Mouse (Mus musculus) CD4-positive helper T cell, adult 2 months (primary cell): ENCODE results near the gene Prss43.
"Not testable (repeated sequence)": the region's sequence is repeated elsewhere in the genome, so short reads cannot be mapped to it uniquely, and the experiment has no call there.

Source experiments
- DNase-seq: peaks from one replicate; pipeline ENCODE4 v3.0.0-alpha.2; 2012; ENCODE audit warnings: low read depth, missing footprints, low spot score

Gene Prss43

DNA sequence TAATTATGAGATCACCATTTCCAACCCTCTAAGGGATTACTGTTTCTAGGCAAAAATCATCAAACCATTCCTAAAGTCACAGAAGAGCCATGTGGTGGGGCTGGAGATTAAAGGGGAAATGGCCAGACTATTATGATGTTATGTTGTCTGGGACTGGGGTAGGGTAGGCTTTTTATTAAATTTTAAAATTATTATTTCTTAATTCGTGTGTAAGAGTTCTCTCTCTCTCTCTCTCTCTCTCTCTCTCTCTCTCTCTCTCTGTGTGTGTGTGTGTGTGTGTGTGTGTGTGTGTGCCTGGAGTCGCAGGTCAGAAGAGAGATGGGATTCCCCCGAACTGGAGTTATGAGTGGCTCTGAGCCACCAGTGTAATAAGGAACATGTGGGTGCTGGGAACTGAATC is at the start of gene Prss43:
Prss43 (plus strand) TSS at position 301 of the 400 bp plus-strand sequence.
- DNase-seq, result no peak

DNA sequence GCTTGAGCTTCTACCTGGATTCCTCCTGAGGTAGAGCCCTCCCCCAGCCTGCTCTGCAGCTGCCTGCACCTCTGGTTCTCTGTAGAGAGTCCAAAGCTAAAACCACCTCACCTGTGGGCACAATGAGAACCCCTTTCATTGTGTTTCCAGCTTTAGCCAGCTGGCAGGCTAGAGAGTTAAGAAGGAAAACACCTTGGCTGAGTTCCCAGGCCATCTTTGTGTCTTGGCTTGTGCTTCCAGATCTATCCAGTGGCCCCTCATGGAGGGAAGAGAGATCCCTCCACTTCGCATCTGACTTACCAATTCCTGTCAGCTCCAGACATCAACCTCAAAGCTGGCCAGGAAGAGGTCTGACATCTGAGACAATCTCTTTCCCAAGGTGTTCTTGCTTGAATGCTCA is 48.4 kb upstream of the Prss43 start:
- no peak for DNase-seq

DNA sequence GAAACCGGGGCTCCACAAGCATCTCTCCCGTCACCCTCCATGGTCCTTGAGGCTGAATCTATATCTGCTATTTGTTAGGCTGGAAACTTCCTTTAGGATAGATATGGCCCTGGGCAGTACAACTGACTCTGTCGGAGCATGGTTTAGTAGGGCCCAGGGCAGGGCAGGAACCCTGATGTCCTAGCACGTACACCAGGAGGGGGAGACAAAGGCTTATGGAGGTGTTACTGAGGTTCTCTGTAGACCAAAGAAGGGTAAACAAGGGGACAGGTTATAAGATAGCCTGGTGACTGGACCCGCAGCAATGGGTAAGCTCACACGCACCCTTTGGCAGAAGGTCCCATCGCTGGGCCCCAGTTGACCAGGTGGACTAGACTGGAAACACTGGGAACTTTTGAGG is 47.9 kb upstream of the Prss43 start:
- no peak for DNase-seq

DNA sequence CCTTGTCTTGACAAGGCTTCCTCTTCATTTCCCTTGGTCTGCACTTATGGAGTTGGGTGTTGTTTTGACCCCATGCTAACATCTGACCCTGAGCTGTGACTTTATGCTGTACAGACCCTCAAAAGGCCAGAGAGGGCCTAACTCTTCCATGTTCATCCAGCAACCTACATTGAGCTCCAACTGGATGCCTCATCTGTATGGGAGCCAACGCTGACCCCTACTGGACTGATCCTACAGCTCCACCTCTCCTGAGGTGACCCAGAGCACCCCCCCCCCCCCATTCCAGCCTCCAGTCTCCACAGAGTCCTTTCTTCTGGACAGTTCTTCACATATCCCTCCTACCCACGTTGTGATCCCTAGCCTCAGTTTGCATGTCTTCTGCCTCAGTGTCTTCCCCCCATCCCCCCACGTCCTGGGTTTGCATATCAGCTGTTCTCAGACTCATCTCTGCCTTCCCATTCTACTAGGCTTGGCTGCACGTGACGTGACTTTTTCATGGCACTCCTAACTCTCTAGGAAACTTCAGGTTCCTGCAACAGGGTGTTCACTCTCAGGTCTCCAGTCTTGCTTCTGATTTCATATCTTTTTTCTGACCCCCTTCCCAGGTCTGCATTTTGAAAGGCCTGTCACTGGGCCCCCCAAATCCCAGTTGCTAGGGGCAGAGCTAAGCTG is 47.1 kb upstream of the Prss43 start:
- no peak for DNase-seq

DNA sequence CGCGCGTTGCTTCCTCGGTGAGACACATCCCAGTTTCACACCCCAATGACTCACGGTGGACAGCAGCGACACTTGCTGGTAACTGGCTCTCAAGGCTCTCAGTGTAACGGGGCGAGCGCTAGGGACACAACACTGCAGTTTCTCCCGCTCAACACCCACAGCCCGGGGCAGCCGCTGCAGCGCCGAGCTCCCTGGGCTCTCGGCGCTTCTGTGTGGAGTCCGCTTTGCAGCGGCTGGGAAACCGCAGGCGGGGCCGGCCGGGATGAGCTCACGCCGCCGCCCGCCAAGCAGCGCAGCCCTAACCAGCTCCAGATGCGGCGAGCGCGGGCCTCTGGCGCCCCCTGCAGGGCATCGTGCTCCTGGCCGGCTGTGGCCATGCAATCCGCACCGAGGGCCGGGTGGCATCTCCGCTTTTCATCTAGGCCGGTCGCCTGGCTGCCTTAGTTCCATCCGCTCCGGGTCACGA is 45.2 kb upstream of the Prss43 start:
- DNase-seq, result peak; percentile 86

DNA sequence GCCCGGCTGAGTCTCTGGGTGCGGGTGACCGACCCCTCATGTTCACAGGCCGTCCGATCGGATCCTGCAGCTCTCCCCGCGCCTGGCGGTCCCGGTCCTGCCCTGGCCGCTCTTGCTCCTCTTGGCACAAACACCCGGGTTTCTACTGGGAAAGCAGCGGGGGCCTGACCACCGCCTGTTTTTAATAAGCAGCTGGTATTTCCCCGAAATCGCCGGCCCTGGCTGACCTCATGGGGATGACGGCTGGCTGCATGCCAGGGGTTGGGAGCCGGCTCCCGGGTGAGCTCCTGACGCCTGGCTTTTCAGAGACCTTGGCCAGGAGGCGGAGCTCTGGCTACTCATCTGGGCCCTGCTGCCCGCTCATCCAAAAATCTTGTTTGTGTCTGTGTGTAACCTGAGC is 44.8 kb upstream of the Prss43 start:
- DNase-seq, result no peak

DNA sequence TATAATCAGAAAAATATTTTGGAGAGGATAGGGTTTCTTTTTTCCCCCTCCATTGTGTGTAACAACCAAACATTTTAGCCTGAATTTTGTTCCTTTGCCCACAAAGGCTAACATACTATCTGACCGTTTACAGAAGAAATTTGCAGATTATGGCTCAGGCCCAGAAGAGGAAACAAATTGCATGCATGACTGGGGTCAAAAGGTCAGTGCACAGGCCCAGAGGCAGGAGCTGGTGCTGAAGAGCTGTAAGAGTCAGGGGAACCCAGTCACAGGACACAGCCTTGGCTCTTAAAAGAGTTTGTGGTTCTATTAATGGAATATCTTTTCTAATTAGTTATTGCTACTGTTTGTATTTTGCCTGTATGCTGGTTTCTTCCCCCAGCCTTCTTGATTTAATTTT is 42.9 kb upstream of the Prss43 start:
- DNase-seq, result no peak

DNA sequence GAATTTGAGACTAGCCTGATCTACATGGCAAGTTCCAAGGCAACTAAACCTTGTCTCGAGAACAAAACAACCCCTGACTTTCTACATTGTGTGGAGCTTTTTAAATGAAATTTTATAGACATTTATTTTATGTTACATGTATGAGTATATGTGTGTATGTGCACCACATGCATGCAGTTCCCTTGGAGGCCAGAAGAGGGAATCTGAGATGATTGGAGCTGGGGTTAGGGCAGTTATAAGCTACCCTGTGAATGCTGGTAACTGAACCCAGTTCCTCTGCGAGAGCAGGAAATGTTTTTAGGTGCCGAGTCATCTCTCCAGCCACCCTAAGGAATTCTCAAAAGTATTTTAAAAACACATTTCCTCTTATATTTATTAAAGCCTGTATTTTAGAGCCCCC is 38.3 kb upstream of the Prss43 start:
- no peak for DNase-seq

DNA sequence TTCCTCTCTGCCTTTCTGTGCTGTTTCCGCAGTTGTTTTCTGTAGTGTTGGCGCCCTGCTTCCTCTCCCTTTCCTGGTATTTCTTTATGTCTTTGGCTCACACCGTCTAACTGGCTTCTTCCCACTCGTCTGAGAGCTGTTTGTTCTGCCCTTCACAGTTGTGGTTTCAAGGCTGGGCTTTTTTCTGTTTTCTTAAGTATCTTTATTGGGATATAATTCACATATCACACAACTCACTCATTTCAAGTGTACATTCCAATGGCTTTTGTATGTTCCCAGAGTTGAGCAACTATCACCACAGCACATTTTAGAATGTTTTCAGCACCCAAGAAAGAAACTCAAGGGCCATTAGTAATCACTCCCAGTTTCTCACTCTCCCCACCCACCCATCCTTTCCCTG is 36.0 kb upstream of the Prss43 start:
- no peak for DNase-seq

DNA sequence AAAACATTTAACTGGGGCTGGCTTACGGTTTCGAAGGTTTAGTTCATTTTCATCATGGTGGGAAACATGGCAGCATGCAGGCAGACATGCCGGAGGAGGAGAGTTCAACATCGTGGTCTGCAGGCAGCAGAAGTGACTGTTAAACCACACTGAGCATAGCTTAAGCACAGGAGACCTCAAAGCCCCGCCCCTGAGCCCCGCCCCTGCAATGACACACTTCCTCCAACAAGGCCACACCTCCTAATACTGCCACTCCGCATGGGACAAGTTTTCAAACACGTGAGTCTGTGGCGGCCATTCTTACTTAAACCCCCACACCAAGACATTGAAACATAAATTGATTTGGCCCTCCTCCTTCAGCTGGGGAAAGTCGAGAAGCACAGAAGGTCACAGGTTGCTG is 29.5 kb upstream of the Prss43 start:
- no peak for DNase-seq

DNA sequence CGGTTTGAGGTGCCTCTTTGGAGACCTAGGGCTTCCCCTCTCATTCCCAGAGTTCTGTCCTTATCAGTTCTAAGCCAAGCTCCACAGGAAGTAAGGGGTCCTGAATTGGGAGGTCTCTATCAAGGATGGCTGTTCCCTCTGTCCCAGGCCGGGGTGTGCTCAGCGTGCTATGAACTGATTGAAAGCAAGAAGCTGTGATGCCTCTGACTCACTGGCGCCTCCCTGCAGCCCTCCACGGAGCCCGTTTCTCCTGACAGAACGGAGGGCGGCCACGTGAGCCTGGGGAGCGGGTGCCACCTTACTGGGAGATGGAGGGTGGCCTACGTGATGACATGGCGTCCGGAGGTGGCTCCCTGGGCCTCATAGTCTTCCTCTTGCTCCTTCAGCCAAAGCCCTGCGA is 28.6 kb upstream of the Prss43 start, which contains the start of gene Prss42:
Prss42 (plus strand) TSS at position 301 of the 400 bp plus-strand sequence.
- DNase-seq, result no peak

DNA sequence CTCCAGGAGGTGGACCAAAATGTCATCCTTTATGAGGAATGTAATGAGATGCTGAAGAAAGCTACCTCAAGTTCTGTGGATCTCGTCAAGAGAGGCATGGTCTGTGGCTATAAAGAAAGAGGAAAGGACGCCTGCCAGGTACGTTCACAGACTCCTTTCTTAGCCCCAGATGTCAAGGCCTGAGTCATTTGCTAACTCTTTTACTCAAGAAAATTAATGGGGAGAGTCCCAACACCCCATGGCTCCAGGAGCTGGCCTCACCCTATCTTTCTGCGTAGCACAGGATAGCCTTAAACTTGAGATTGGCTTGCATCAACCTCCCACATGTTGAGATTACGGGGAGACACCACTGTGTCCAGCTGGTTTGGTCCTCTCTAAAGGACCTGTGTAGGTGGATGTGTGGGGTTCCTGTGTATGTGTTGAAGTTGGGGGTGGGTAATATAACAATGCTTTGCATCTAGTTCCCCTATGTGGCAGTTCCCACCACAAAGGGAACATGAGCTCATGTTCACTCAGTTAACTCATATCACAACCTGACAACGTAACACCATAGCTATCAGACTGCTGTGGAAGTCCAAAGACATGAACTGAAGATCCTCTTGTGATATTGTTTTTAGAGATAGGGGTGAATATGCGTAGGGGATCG is 25.5 kb upstream of the Prss43 start:
- DNase-seq, result no peak

DNA sequence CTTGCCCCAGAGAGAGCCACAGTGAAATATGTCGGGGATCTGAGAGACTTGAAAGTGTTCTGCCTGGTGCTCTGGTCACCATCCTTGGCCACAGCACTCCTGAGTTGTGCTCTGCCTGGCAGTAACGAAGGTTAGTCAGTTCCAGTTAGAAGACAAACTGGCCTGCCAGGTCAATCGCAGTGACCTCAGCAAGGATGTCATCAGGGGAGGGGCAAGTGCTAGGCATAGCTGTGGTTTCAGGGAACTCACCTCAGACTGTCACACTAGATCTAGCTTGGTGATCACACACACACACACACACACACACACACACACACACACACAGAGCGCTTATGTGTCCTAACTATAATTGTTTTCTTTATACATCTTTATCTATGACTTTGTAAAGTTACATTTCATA is 23.2 kb upstream of the Prss43 start:
- no peak for DNase-seq

DNA sequence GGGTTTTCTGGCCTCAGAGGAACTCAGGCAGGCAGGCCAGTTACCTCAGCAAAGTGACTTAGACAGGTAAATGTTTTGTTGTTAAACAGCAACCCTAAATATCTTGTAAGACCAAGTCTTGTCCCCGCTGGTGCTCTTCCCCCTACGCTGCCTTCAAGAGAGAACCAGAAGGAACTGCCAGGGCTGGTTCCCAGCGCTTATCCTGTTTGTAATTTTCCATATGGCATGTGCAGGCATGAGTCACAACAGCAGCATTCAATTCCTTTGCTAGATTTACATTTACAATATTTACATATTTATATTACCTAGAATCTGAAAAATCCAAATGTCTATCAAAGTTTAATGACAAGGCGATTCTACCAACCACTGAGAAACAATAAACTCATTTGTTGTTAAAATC is 16.4 kb upstream of the Prss43 start:
- DNase-seq, result no peak

DNA sequence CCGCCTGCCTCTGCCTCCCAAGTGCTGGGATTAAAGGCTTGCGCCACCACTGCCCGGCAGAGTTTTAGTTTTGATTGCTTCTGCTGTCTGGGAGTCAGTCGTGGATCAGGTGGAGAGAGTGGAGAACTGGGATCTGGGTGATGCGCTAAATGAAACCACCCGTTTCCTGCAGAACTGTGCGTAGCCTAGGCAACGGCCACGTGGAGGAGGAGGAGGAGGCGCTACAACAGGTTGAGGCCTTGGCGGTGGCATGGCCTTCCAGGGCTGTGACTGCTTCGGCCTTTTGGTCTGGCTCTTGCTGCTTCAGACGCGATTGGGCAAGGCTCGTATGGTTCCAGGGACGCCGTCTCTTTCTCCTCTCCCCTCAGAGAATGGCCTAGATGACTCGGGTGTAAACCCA is 12.7 kb upstream of the Prss43 start, which contains the start of gene Prss44:
Prss44 (plus strand) TSS at position 206 of the 400 bp plus-strand sequence.
- no peak for DNase-seq

DNA sequence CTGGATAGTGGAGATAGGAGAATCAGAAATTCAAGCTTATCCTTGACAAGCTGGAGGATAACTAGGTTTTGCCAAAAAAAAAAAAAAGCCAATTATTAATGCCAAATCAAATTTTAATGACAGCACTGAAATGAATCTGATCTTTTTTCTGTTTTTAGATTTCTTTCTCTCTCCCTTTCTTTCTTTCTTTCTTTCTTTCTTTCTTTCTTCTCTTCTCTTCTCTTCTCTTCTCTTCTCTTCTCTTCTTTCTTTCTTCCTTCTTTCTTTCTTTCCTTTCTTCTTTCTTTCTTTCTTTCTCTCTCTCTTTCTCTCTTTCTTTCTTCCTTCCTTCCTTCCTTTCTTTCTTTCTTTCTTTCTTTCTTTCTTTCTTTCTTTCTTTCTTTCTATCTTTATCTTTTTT is 5.9 kb upstream of the Prss43 start:
- DNase-seq, result not testable (repeated sequence)

DNA sequence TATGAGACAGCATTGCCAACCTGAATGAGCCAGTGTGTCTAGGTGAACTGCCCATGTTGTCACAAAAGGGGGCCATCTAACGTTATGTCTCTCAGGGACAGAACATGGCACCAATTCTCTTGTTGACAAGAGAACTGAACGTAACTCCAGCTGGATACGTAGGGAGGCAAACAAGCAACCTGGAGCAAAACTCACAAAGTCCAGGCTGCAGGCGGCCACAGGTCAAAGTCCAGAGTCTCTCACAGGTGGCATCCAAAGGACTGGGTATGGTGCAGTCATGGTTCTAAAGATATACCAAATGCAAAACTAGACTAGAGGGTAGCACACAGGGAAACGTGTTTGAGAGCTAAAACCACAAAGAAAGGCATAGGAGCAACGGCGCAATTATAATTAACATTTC is 5.1 kb upstream of the Prss43 start:
- DNase-seq, result no peak

DNA sequence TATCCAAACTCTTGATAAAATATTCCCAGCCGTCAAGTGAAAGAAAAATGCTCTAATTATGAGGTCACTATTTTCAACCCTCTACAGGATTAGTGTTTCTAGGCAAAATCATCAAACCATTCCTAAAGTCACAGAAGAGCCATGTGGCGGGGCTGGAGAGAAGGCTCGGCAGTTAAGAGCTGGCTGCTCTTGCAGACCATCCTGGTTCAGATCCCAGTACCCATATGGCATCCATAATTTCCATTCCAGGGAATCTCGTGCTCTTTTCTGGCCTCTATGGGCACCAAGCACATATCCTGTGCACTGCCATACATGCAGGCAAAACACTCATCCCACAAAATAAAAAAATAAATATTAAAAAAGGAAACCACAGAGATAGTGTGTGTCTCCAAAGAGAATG is 1.1 kb upstream of the Prss43 start:
- no peak for DNase-seq

DNA sequence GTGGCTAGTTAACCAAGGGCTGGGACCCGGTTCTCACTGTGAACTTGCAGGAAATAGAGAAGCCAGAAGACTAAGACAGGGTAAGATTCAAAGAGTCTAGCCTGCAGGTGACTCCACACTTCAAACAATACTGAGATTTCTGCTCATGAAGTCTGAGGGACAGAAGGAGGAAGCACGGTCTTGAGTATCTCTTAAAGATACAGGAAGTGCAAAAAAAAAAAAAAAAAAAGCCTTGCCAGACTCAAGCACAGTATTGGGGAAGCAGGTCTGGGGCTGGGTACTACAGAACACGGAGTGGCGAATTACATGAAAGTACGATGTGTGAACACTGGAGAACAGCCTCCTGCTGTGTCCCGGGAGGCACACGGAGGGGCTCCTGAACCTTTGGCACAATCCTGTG is 658 bp upstream of the Prss43 start:
- DNase-seq, result peak; percentile 61

DNA sequence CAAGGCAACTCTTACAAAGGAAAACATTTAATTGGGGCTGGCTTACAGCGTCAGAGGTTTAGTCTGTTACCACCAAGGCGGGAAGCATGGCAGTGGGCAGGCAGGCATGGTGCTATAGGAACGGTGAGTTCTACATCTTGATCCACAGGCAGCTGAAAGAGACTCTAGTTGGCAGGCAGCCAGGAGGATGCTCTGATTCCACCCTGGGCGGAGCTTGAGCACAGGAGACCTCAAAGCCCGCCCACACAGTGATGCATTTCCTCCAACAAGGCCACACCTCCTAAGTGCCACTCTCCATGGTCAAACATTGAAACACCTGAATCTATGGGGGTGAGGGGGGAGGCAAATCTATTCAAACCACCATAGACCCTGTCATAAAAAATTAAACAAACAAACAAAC is 6.5 kb downstream of the Prss43 start:
- peak; percentile 43 for DNase-seq

DNA sequence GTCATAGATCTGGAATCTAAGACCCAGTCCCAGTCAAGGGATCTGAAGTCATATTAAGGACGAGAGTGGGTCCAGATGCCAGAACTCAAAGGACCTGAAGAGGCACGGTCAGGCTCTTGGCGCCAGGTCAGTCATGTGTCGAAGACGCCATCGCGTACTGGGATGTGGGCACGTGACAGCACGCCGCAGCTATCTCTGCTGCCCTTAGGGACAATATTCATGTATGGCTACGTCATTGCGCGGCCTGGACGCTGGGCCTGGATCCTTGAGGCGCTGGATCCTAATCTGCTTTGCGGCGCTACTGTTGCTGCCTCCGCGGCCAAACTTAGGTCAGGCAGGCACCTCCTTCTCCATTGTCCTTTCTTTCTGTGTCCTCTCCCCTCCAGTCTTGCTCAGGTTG is 7.9 kb downstream of the Prss43 start, which contains the start of gene Prss45:
Prss45 (plus strand) TSS at position 178 of the 400 bp plus-strand sequence.
- no peak for DNase-seq

DNA sequence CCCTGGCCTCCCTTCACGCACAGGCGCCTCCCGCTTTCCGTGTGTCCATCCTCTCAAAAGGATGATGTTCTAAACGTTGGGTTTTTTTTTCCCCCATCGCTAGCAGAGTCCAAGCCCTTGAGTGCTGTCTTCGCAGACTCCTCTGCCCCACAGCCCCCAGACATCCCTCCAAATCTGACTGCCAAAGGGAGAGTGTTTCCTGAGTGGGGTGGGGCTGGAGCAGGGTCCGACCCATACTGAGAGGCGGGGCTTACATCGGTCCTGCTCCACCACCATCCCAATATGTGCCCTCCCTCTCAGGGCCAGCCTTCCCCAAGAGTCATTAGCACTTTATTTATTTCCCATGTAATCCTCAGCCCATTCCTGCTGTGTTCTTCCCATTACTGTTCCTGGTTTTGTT is 8.5 kb downstream of the Prss43 start:
- no peak for DNase-seq

DNA sequence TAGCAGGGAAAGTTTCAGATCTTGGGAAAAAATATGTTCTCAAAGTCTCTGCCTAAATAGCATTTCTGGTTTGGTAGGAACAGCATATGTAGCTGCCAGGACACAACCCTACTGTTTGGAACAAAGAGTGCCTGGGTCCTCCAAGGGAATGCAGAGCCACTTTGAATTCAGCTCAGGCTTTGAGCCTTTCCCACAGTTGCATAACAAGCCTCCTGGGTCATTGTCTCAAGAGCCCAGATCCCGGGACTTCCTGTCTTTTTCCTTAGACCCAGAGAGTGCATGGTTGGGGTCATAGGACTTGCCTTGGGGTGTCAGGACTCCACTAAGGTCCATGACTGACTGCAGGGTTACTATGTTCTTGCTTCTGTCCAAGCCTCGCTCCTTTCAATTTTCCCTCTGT is 9.6 kb downstream of the Prss43 start:
- DNase-seq, result no peak
